Mouse (Mus musculus) A20 (cell line): ENCODE data around the gene Xlr5a.
"Not testable (repeated sequence)": the region's sequence is repeated elsewhere in the genome, so short reads cannot be mapped to it uniquely, and the experiment has no call there.

Source experiments
- DNase-seq: peaks from one replicate; pipeline ENCODE4 v3.0.0-alpha.2; 2011; ENCODE audit warnings: low read depth, low spot score

The Xlr5a gene

DNA sequence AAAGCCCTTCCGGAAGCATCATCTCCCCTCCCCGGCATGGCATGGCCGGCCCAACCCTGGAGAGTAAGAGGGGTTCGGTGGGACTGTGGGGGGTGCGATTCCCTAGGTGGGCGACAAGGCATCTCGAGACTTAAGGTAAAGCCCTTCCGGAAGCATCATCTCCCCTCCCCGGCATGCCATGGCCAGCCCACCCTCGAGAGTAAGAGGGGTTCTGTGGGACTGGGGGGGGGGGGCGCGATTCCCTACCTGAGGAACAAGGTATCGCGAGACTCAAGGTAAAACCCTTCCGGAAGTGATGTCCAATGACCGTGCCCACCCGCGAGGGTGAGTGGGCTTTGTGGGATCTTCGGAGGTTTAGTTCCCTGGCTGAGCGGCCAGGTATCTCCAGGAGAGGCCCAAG, 144.3 kb downstream of the Xlr5a start, which contains the start of gene Xlr5b:
Gene Xlr5b (plus strand): TSS at position 301 of the 400 bp plus-strand sequence.
- DNase-seq = not testable (repeated sequence)

DNA sequence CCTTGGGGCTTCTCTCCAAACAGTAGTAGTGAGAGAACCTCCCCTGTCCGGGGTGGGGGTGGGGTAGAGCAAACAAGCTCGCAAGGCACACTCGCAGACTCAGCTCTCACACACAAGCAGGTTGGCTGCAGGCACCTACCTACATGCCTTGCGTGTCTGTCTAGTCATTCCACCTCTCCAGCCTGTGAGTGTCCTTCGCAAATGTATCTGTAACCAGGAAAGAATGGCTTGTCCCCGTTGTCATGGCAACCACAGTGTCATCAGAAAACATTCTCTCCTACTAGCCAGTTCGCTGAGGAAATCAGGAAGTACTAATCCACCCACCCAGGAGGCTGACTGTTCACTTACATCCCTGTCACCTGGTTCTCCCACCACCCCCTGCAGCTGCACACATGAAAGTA, 149.6 kb downstream of the Xlr5a start:
- not testable (repeated sequence) for DNase-seq

DNA sequence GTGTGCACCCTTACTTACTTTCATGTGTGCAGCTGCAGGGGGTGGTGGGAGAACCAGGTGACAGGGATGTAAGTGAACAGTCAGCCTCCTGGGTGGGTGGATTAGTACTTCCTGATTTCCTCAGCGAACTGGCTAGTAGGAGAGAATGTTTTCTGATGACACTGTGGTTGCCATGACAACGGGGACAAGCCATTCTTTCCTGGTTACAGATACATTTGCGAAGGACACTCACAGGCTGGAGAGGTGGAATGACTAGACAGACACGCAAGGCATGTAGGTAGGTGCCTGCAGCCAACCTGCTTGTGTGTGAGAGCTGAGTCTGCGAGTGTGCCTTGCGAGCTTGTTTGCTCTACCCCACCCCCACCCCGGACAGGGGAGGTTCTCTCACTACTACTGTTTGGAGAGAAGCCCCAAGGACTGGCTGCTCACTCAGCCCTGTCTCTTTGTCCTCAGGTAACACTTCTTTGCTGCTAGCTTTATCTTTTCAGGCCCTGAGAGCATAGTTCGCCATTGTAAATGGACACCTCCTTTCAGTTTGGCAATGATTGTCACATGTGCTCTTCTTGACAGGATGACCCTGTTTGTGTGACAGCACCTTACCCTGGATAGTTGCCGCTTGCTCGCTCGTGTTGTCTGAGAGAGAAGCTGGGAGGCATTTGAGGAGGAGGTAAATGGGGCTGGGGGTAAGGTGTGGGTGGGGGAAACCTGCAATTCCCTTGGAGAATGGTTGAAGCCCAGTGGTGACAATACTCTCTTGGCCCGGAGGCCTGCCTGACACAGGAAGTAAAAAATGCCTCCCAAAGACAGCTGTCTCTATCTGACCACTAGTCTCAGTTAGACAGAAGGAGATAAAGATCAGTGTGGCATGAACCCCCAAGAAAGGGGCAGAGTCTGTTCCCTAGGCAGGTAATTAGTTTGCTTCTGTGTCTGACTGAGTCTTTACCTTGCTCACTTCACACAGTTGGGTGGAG, 169.6 kb downstream of the Xlr5a start:
- DNase-seq = not testable (repeated sequence)

DNA sequence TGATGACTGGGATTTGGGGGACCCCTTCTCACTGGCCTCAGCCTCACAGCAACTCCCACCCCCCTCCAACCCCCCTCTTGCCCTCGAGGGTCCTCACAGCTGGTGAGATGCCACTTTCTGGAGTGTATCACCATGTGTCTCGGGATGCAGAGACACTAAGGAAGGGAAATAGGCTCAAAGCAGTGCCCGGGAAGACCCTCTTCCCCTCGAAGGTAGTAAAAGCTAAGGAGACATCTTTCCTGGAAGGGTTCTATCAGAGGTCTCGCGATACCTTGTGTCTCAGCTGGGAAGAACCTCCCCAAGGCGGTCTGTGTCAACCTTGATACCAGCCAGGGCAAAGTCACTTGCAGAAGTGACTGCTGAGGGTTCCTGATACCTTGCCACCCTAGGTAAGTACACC, 176.0 kb downstream of the Xlr5a start, which contains the start of gene Gm14685:
Gene Gm14685 (plus strand): TSS at position 301 of the 400 bp plus-strand sequence.
- DNase-seq = not testable (repeated sequence)

DNA sequence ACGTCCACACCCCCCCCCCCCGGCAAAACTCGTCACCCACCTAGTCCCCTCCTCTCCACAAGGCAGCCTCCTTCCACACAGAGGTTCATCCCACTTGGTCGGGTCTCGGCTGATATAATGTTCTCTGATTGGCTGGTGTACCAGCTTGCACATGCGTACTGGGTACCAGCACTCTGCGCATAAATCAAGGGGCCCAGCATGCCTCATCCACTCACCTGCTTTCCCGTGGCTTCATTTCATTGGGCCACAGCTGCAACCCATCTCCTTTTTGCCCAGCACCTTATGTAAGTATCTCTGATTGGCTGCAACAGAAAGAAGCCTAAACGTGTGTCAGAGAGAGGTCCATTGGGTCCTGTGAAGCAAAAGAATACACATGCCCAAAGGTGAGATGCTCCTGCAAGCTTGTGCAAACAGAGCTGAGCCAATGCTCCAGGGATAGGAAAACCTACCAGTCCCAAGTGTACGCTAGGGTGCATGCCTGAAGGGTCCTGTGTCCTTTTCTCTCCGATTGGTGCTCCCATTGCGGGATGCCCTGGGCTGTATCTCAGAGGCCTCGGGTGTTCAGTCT, 195.8 kb downstream of the Xlr5a start, which contains the start of gene Xlr3a:
Gene Xlr3a (minus strand): TSS at position 155 of the 568 bp plus-strand sequence.
- DNase-seq = peak; percentile 90

DNA sequence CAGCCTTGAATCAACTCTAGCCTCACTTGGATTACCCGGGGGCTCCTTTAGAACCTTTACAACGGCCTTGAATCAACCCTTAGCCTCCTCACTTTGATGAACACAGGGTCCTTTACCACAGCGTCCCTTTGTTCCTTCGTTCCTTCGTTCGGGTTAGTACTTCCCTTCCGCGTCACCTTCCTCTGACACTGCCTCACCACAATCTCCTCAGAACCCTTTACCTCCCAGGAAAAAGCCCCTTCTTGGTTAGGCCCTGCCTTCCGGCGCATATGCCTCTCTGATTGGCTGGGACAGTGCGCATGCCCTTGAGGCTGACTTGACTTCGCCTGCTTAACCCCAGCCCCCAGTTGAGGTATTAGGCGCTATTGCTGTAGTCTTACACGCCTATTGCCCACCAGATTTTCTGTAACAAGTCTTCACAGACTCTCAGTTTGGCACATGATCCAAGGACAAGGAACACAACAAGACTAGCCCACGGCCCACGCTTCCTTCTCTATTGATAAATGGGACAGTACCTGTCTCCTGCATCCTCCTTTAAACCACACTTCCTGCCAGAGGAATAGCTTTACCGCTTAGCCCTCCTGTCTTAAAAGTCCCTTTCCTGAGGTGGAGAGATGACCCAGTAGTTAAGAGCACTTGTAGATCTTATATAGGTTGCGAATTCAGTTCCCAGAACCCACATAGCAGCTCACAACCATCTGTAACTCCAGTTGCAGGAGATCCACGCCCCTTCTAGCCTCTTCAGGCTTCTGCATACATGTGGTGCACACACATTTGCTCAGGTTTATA, 210.3 kb downstream of the Xlr5a start, which contains the start of gene Xlr4a:
Gene Xlr4a (minus strand): TSS at position 212 of the 789 bp plus-strand sequence.
- DNase-seq = not testable (repeated sequence)

DNA sequence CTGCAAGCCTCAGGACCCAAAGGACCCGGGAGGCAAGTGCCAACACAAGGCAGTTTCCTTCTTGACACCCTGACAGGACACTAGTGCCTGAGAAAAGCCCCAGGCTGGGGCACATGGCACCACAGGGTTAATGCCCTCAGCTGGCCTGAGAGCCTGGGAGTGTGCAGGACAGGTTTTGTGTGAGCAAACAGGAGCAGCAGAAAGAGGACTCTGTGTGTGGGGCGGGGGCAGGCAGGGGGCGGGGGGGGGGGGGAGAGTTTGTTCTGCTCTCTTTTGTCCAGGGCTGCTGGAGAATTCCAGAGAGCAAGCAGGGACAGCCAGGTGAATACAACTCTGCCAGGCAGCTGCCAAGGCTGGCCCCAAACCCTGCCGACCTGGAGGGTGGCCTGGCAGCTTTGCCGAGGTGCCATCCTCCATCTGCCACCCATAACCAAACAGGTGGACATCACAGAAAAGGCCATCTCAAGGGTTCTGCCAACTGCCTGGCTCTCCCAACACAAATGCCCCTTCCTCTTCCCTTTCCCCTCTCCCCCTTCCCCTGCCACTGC, 225.9 kb downstream of the Xlr5a start:
- not testable (repeated sequence) for DNase-seq

DNA sequence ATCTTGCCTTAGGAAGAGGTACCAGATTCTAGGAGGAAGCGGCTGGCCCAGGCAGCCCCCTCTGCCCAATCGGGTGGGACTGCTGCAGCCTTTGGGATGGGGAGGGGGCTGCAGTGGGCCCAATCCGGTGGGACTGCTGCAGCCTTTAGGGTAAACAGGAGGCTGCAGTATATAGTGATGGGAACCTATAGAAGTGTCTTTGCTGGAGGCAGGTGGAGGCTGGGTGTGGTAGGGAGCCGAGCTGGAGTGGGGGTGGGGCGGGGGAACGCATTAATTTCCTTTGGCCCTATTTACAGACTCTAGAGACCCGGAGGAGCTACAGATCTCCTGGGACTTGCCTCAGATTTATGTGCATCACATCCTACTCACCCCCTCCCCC, 228.4 kb downstream of the Xlr5a start, which contains the start of gene Pnma3:
Gene Pnma3 (plus strand): TSS at position 373 of the 379 bp plus-strand sequence.
- no peak for DNase-seq

DNA sequence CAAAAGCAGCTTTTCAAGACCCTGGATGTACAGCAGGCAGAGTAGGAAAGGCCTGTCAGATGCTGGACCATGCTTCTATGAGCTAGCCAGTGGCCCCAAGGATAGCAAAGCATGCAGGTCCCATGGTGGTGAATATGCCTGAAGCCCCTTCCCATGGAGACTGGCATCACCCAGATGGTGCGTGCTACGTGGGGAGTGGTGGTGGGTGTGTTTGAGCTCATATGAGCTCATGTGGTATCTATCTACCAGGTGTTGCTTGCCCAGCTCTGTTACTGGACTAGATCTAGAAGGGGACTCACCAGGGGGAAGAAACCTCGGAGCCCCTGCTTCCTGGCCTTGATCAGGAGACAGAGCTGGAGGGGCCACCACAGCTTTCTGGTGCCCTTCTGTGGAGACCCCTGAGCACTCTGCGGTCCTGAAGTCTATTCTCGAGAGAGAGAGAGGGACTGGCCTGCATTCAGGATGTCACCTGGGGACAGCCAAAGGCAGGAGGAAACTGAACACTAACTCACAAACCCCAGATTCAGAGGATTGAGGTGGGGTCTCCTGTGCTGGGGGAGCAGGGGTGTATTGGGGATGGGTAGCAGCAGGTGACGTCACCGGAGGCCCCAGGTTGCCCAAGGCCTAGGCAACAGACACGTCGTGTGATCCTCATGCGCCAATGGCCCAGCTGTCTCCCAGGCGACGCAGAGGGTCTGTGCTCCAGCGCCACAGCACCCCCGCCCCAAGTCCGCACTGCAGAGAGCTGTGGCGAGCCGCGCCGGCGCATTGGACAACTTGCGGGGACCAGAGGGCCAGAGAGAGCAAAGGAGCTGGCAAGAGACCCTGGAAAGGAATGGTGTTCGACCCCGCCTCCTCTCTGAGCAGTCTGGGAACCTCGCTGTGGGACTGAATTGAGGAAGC, 229.0 kb downstream of the Xlr5a start:
- DNase-seq = no peak

DNA sequence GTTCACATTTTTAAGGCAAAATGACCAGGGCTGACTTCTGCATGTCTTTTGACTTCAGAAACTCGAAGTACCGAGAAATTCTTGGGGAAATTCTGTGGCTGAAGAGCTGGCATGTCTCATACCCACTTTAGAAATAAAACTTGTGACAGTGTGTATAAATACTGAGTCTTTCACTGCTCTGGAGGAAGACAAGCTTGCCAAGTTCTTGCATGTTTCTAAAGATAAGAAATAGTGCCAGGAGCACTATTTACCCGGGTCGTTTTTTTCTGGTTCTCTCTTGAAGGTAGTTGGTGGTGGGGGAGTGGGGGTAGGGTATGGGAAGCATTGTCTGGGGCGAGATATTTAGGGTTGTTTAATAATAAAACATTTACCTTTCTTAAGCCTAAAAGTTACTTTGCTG, 230.5 kb downstream of the Xlr5a start:
- no peak for DNase-seq

DNA sequence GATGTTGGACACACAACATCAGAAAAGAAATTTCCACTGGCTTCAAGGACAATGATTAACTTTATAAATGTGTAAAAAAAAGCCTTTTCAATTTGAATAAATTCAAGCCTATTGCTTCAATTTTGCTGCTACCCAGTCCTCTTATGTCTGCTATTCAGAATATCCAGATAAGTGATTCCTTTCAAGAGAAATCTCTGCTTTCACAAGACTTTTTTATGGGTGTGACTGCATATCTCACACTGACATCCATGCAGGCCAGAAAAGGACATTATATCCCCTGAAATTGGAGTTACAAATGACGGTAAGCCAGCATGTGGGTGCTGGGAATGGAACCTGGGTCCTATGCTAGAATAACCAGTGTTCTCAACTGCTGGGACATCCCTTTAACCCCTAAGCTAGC, 231.2 kb downstream of the Xlr5a start:
- no peak for DNase-seq
